Mouse (Mus musculus) spleen, adult 2 months (tissue): ENCODE results near the gene Fgr. TPM values are rescaled to one million over a fixed set of nuclear protein-coding genes. Genes with fewer than 3 reads are reported as not detected.

Experiments
- DNase-seq, 2 experiments: peaks; one replicate each; pipeline versions ENCODE4 v3.0.0 to v3.0.0-alpha.2; 2012 to 2021; ENCODE audit warnings: low spot score in 2 of 2, low read depth in 1 of 2
- H3K27ac ChIP-seq: fragments of 200-500 bp; 2 replicates; pipeline ENCODE4 v1.5.1; 2012; ENCODE audit warnings: low read length, inconsistent platforms; ENCODE audit not compliant: insufficient read depth
- H3K27me3 ChIP-seq: fragments of 200-500 bp; 2 replicates; pipeline ENCODE4 v1.6.1; 2012; ENCODE audit warnings: mild to moderate bottlenecking, moderate library complexity, low read length, inconsistent platforms; ENCODE audit not compliant: control insufficient read depth, insufficient read depth
- H3K36me3 ChIP-seq: fragments of 200-500 bp; 2 replicates; pipeline ENCODE4 v1.6.1; 2012; ENCODE audit warnings: mild to moderate bottlenecking, low read length, inconsistent platforms; ENCODE audit not compliant: control insufficient read depth, insufficient read depth
- H3K4me1 ChIP-seq: fragments of 200-500 bp; 2 replicates; pipeline ENCODE4 v1.6.1; 2011; ENCODE audit warnings: inconsistent platforms; ENCODE audit not compliant: control insufficient read depth, insufficient read depth, insufficient read length
- H3K4me3 ChIP-seq: fragments of 200-500 bp; 2 replicates; pipeline ENCODE4 v1.5.1; 2011; ENCODE audit warnings: mild to moderate bottlenecking, inconsistent platforms; ENCODE audit not compliant: insufficient read depth, insufficient read length; ENCODE audit errors: extremely low read depth
- CTCF ChIP-seq: fragments of 200-500 bp; IDR thresholded peaks from 2 replicates; pipeline ENCODE4 v1.5.1; 2011; ENCODE audit warnings: mild to moderate bottlenecking, inconsistent platforms; ENCODE audit not compliant: insufficient read depth, insufficient read length, insufficient replicate concordance; ENCODE audit errors: extremely low read depth
- POLR2A ChIP-seq: fragments of 200-500 bp; IDR thresholded peaks from 2 replicates; pipeline ENCODE4 v1.6.1; 2011; ENCODE audit warnings: low read depth, low read length, inconsistent platforms
- WGBS: fragments of 180-500 bp; shearing (Covaris S2); methylation state at CpG from one replicate; pipeline ENCODE4 v1.1.7; 2018; 5-methylcytosine and 5-hydroxymethylcytosine counted together
- polyA plus RNA-seq: library from polyadenylated mRNA; depleted of rRNA; stranded (reverse); fragments of >200 nt; gene quantifications from 2 replicates; pipeline ENCODE4 v1.2.3, GENCODE M21; 2012

Fgr gene
- polyA plus RNA-seq, 1 experiment: 37.5 TPM

DNA sequence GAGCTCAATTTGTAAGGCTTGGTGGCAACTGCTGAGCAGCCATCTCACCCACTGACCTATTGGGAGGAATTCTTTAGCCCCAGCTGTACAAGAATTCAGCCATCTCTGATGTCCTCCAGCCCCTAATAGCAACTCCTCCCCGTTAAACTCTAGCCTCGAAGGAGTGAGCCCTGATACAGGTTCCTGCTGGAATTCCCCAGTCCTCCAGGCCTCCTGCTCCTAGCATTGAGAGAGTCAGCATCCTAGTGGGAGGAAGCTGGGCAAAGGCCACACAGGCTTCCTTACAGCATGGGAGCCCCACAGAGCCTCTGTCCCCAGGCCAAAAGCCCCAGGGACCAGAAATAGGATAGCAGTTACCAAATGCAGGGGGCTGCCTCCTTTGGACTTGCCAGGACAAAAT lies 10.5 kb upstream of the Fgr start:
- DNase-seq: no peak
- Histone ChIP-seq H3K36me3 (no peaks in the 10 kb centered on the region), H3K27me3 (no peaks in the 10 kb centered on the region), H3K4me3 (no peak overlapping the region), H3K27ac (peak overlapping the region; percentile 36; the same call in 1 of the 2 replicates), H3K4me1 (peaks cover 32% of the 10 kb centered on the region)
- TF ChIP-seq POLR2A: no peak
- TF ChIP-seq CTCF: no peak
- WGBS: 68% methylated on average over 2 of the region's 2 CpGs

DNA sequence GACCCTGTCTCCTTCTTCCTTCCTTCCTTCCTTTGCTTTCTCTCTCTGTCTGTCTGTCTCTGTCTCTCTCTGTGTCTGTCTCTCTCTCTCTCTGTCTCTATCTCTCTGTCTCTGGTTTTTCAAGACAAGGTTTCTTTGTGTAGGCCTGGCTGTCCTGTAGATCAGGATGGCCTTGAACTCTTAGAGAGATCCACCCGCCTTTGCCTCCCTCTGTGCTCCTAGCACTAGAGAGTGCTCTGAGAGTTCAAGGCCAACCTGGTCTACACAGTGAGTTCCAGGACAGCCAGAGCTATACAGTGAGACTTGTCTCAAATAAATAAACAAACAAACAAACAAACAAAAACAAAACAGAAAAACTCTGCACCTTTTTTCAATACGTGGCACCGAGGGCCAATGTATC lies 9.8 kb upstream of the Fgr start:
- Histone ChIP-seq H3K4me1 (peaks cover 29% of the 10 kb centered on the region), H3K36me3 (no peaks in the 10 kb centered on the region), H3K27me3 (no peaks in the 10 kb centered on the region), H3K27ac (no peak overlapping the region), H3K4me3 (no peak overlapping the region)
- TF ChIP-seq POLR2A: no peak
- no peak for TF ChIP-seq CTCF
- 81% methylated on average over 3 of the region's 3 CpGs for WGBS
- DNase-seq: no peak

DNA sequence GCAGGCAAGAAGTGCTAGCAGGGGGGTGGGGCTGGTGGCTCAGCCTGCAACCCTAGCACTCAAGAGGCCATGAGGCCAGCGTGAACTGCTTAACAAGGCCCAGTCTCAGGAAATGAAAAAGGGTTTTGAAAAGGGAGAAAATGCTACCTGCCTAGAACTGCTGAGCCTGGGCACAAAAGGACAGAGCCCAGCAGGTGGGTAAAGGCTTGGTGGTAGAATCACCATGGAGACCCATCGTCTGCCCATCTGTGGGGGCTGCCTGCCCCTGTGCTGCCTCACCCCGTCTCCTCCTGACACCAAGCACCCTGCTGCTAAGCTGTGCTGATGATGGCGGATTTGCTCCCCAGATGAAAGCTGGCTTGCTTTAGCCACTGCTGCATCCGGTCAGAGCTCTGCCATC lies 9.4 kb upstream of the Fgr start:
- DNase-seq: no peak
- Histone ChIP-seq H3K4me1 (peaks cover 25% of the 10 kb centered on the region), H3K27ac (no peak overlapping the region), H3K4me3 (no peak overlapping the region), H3K27me3 (no peaks in the 10 kb centered on the region), H3K36me3 (no peaks in the 10 kb centered on the region)
- WGBS: 85% methylated on average over 5 of the region's 5 CpGs
- no peak for TF ChIP-seq CTCF
- no peak for TF ChIP-seq POLR2A

DNA sequence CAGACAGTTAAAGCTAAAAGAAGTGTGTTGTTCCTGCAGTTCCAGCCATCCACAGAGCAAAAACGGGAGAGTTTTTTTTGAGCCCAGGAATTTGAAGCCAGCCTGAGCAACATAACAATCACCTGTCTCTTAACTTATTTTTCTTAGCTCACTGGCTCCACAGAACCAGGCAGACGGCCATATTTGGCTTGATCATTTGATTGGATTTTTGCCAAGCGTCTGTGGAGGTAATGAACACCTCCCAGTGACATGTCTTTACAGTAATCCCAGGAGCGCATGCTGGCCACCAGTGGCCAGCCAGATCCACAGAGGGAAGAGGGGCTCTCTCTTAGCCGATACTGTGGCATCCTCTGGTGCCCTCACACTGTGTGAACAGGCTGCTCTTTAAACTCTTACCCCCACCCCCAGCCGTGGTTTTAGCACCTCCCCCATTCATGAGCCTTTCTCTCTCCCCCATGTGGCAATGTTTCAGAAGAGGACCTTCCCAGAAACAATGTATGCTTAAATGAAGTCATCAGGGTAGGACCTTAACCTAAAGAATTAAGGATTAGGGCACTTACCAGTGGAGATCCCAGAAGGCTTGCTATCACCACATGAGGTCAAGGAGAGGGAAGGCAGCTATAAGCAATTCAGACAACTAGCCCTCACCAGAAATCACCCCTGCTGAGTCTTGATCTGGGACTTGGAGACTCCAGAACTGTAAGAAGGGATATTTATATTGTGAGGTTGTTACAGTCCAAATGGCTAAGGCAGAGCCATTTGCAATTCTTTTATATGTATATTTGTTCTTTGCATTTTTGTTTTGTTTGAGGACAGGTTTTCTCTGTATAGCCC lies 5.6 kb upstream of the Fgr start:
- no peak for DNase-seq
- H3K4me1 ChIP-seq: peaks cover 21% of the 10 kb centered on the region
- no peaks in the 10 kb centered on the region for H3K27me3 ChIP-seq
- no peak overlapping the region for H3K4me3 ChIP-seq
- 65% methylated on average over 6 of the region's 6 CpGs for WGBS
- no peaks in the 10 kb centered on the region for H3K36me3 ChIP-seq
- no peak overlapping the region for H3K27ac ChIP-seq
- TF ChIP-seq POLR2A (no peak), CTCF (no peak)

DNA sequence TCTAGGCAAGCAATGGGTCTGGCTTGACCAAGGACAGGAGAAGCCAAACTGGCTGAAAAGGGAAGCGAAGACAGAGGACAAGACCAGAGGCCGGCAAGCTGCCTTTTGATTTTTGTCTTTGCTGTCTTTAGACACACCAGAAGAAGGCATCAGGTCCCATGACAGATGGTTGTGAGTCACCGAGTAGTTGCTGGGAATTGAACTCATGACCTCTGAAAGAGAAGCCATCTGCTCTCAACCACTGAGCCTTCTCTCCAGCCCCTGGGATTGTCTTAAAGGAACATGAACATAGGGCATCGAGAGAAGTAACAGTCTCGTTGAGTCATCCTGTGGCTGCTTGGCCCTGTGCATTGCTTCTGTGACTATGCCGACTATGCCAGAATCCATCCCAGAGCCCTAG lies 2.3 kb upstream of the Fgr start:
- Histone ChIP-seq H3K4me1 (peaks cover 42% of the 10 kb centered on the region), H3K27me3 (no peaks in the 10 kb centered on the region), H3K4me3 (no peak overlapping the region), H3K36me3 (no peaks in the 10 kb centered on the region), H3K27ac (peak overlapping the region; percentile 9)
- no peak for DNase-seq
- whole genome bisulfite sequencing: 49% methylated on average over 6 of the region's 6 CpGs
- no peak for TF ChIP-seq CTCF

DNA sequence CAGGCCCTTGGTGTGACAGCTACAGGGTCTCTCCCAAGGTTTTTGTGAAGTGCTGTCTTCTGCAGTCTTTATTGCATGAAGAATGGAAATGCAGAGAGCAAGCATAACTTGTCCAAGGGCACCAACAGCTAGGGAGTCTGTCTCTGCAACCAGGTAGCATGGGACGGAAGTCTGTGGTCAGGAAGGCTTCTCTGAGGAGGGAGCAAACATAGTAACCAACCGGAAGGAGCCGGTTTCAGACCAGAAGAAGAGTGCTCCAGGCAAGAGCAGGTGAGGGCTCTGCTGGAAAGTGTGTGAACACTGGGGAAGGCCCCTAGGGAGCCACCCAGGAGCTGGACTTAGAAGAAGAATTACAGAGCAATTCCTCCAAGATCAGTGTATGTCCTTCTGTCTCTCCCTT lies 1.8 kb upstream of the Fgr start:
- TF ChIP-seq CTCF (no peak), POLR2A (no peak)
- peak overlapping the region; percentile 64 for H3K27ac ChIP-seq
- 9% methylated on average over 3 of the region's 3 CpGs for WGBS
- H3K4me1 ChIP-seq: peaks cover 47% of the 10 kb centered on the region
- no peak overlapping the region for H3K4me3 ChIP-seq
- no peaks in the 10 kb centered on the region for H3K36me3 ChIP-seq
- H3K27me3 ChIP-seq: no peaks in the 10 kb centered on the region
- DNase-seq: peak in 1 of 2 experiments; percentile 61

DNA sequence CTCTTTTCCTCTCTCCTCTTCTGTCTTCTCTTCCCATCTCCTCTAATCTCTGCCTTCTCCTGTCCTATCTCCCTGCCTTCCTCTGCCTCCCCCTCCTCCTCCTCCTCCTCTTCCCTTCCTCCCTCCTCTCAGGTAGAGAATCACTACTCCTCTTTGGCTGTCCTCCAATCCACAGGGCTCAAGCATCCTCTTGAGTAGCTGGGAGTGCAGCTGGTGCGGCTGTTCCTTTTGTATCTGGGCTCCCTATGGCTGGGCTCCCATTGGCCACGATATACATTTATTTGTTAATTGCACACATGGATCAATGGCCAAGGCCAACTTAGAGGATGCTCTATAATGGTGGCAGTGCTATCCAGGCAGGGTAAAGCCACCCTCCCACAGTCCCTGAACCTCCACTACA lies 1.3 kb upstream of the Fgr start:
- no peak for TF ChIP-seq CTCF
- TF ChIP-seq POLR2A: no peak
- Histone ChIP-seq H3K27me3 (no peaks in the 10 kb centered on the region), H3K4me3 (no peak overlapping the region), H3K36me3 (no peaks in the 10 kb centered on the region), H3K4me1 (peaks cover 52% of the 10 kb centered on the region), H3K27ac (peak overlapping the region; percentile 64)
- DNase-seq: no peak
- WGBS: 40% methylated on average over 2 of the region's 2 CpGs

DNA sequence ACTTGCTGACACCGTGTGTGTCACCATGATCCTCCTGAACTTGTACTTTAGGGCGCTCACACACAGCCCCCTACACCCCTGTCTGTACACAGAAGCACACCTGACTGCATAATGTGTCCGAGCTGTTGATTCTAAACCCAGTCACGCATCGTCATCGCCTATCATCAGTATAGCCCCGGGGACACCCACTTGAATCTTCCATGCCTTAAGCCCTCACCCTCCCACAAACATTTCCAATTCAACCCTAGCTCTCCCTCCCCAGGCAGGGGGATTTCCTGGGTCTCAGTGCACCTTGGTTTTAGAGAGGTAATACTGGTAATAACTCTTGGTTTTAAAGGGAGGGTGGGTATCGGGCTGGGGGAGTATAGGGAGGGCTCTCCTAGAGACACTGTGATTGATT lies 709 bp upstream of the Fgr start:
- Histone ChIP-seq H3K4me3 (no peak overlapping the region), H3K27ac (peak overlapping the region; percentile 96; the same call in 1 of the 2 replicates), H3K27me3 (no peaks in the 10 kb centered on the region), H3K4me1 (peaks cover 54% of the 10 kb centered on the region), H3K36me3 (no peaks in the 10 kb centered on the region)
- 63% methylated on average over 8 of the region's 8 CpGs for WGBS
- TF ChIP-seq POLR2A (no peak), CTCF (no peak)
- DNase-seq: no peak
